Mouse (Mus musculus): ENCODE measurements around the gene Ddah2. TPM values are rescaled to one million over a fixed set of nuclear protein-coding genes. Genes with fewer than 3 reads are reported as not detected.

Ddah2 gene
- polyA plus RNA-seq, 1 experiment from 2014 or later, result 471 TPM

- Histone ChIP-seq H3K9me3 (no peaks in the 10 kb centered on the region), H3K27ac (0 out of 2 replicates have a peak overlapping the region, but pooled peaks have one; percentile 96), H3K4me1 (peaks cover 13% of the 10 kb centered on the region), H3K36me3 (peaks cover 63% of the 10 kb centered on the region), H3K27me3 (0 out of 2 replicates have a peak, but pooled peaks cover 3% of the 10 kb centered on the region), H3K4me3 (peak overlapping the region; percentile 83; the same call in 1 of the 2 replicates), H3K4me2 (replicated peaks) (peak overlapping the region; percentile 98; the same call in 1 of the 2 replicates), H3K9ac (no peak overlapping the region)
- ATAC-seq (ENCODE audit: insufficient number of reproducible peaks, insufficient read depth, low FRiP score, low TSS enrichment), result no peak
- WGBS, result 67% methylated on average over 9 of the region's 9 CpGs
Measured at GRCm38 (mm10) chr17:35058316-35058715, 519 bp upstream of the Ddah2 start.

- no peak for ATAC-seq (ENCODE audit: insufficient number of reproducible peaks, insufficient read depth, low FRiP score, low TSS enrichment)
- Histone ChIP-seq H3K4me2 (replicated peaks) (peak overlapping the region; percentile 98), H3K9me3 (no peaks in the 10 kb centered on the region), H3K9ac (peak overlapping the region; percentile 86), H3K27me3 (peaks cover 17% of the 10 kb centered on the region), H3K27ac (peak overlapping the region; percentile 96; the same call in 1 of the 2 replicates), H3K36me3 (peaks cover 53% of the 10 kb centered on the region), H3K4me1 (peaks cover 24% of the 10 kb centered on the region), H3K4me3 (peak overlapping the region; percentile 83)
- WGBS, result 30% methylated on average over 14 of the region's 14 CpGs
Measured at GRCm38 (mm10) chr17:35060071-35060470, 1.2 kb downstream of the Ddah2 start.

GRCm38 (mm10) chr17:35060737-35061297, 2.0 kb downstream of the Ddah2 start:
- no peak for ATAC-seq (ENCODE audit: insufficient number of reproducible peaks, insufficient read depth, low FRiP score, low TSS enrichment)
- Histone ChIP-seq H3K27me3 (peaks cover 25% of the 10 kb centered on the region), H3K36me3 (peaks cover 47% of the 10 kb centered on the region), H3K9me3 (no peaks in the 10 kb centered on the region), H3K4me3 (peak overlapping the region; percentile 83), H3K4me1 (peaks cover 30% of the 10 kb centered on the region), H3K4me2 (replicated peaks) (peak overlapping the region; percentile 98), H3K27ac (no peak overlapping the region), H3K9ac (peak overlapping the region; percentile 86)
- 57% methylated on average over 22 of the region's 22 CpGs for WGBS

- H3K4me1 ChIP-seq, result peaks cover 30% of the 10 kb centered on the region
- 0 out of 2 replicates have a peak overlapping the region, but pooled peaks have one; percentile 31 for H3K9ac ChIP-seq
- no peak for ATAC-seq (ENCODE audit: insufficient number of reproducible peaks, insufficient read depth, low FRiP score, low TSS enrichment)
- peaks cover 29% of the 10 kb centered on the region for H3K27me3 ChIP-seq
- H3K27ac ChIP-seq, result no peak overlapping the region
- H3K4me2 ChIP-seq (replicated peaks), result peak overlapping the region; percentile 98; the same call in 1 of the 2 replicates
- 79% methylated on average over 8 of the region's 8 CpGs for WGBS
- H3K9me3 ChIP-seq, result no peaks in the 10 kb centered on the region
- peaks cover 43% of the 10 kb centered on the region for H3K36me3 ChIP-seq
- peak overlapping the region; percentile 19; the same call in 1 of the 2 replicates for H3K4me3 ChIP-seq
Measured at GRCm38 (mm10) chr17:35061299-35061698, 2.5 kb downstream of the Ddah2 start.

GRCm38 (mm10) chr17:35063466-35063865, 4.6 kb downstream of the Ddah2 start:
- Histone ChIP-seq H3K4me3 (no peak overlapping the region), H3K9ac (no peak overlapping the region), H3K27me3 (peaks cover 50% of the 10 kb centered on the region), H3K9me3 (no peaks in the 10 kb centered on the region), H3K4me2 (replicated peaks) (no peak overlapping the region), H3K36me3 (peaks cover 32% of the 10 kb centered on the region), H3K27ac (no peak overlapping the region), H3K4me1 (peaks cover 30% of the 10 kb centered on the region)
- ATAC-seq (ENCODE audit: insufficient number of reproducible peaks, insufficient read depth, low FRiP score, low TSS enrichment), result no peak
- 90% methylated on average over 3 of the region's 3 CpGs for WGBS

GRCm38 (mm10) chr17:35064378-35064877, 5.6 kb downstream of the Ddah2 start:
- Histone ChIP-seq H3K4me3 (0 out of 2 replicates have a peak overlapping the region, but pooled peaks have one; percentile 33), H3K27me3 (peaks cover 53% of the 10 kb centered on the region)

GRCm38 (mm10) chr17:35064951-35065947, 6.4 kb downstream of the Ddah2 start, which contains the start of gene Ly6g6c:
Gene Ly6g6c (plus strand): TSS chr17:35065388.
- peak; percentile 17; the same call in 1 of the 2 replicates for ATAC-seq (ENCODE audit: insufficient number of reproducible peaks, insufficient read depth, low FRiP score, low TSS enrichment)
- WGBS, result 1% methylated on average over 48 of the region's 48 CpGs
- peak within 1 kb of the TSS; percentile 1; the same call in 1 of the 2 replicates for H3K9ac ChIP-seq
- H3K9me3 ChIP-seq, result no peaks in the 10 kb centered on the region
- H3K36me3 ChIP-seq, result peaks cover 32% of the 10 kb centered on the region
- H3K4me3 ChIP-seq, result peak within 1 kb of the TSS; percentile 33
- peak within 1 kb of the TSS; percentile 69 for H3K27ac ChIP-seq
- peaks cover 26% of the 10 kb centered on the region for H3K4me1 ChIP-seq
- peaks cover 55% of the 10 kb centered on the region for H3K27me3 ChIP-seq
- peak within 1 kb of the TSS; percentile 55 for H3K4me2 ChIP-seq (replicated peaks)

More at GRCm38 (mm10) chr17:35064378-35064877, 5.6 kb downstream of the Ddah2 start:
- WGBS, result 24% methylated on average over 10 of the region's 10 CpGs
- no peak overlapping the region; the same call in 1 of the 2 replicates for H3K9ac ChIP-seq
- peak overlapping the region; percentile 55 for H3K4me2 ChIP-seq (replicated peaks)
- peaks cover 30% of the 10 kb centered on the region for H3K4me1 ChIP-seq
- peaks cover 32% of the 10 kb centered on the region for H3K36me3 ChIP-seq
- peak overlapping the region; percentile 69 for H3K27ac ChIP-seq
- no peaks in the 10 kb centered on the region for H3K9me3 ChIP-seq
- ATAC-seq (ENCODE audit: insufficient number of reproducible peaks, insufficient read depth, low FRiP score, low TSS enrichment), result no peak

- WGBS, result 46% methylated on average over 10 of the region's 10 CpGs
- Histone ChIP-seq H3K36me3 (peaks cover 25% of the 10 kb centered on the region), H3K4me1 (peaks cover 18% of the 10 kb centered on the region), H3K27ac (no peak within 1 kb of the TSS), H3K4me3 (peak within 1 kb of the TSS; percentile 33), H3K4me2 (replicated peaks) (peak within 1 kb of the TSS; percentile 55), H3K27me3 (peaks cover 55% of the 10 kb centered on the region), H3K9ac (peak within 1 kb of the TSS; percentile 1; the same call in 1 of the 2 replicates), H3K9me3 (no peaks in the 10 kb centered on the region)
- ATAC-seq (ENCODE audit: insufficient number of reproducible peaks, insufficient read depth, low FRiP score, low TSS enrichment), result no peak
Measured at GRCm38 (mm10) chr17:35066084-35066483, 7.2 kb downstream of the Ddah2 start, which contains the start of gene Mpig6b. Gene Mpig6b (minus strand): TSS chr17:35066184.

- H3K4me2 ChIP-seq (replicated peaks), result no peak overlapping the region
- 83% methylated on average over 17 of the region's 17 CpGs for WGBS
- H3K4me3 ChIP-seq, result no peak overlapping the region
- H3K36me3 ChIP-seq, result peaks cover 4% of the 10 kb centered on the region; the same call in 1 of the 2 replicates
- no peak overlapping the region for H3K9ac ChIP-seq
- H3K27me3 ChIP-seq, result peaks cover 52% of the 10 kb centered on the region
- ATAC-seq (ENCODE audit: insufficient number of reproducible peaks, insufficient read depth, low FRiP score, low TSS enrichment), result no peak
- peaks cover 17% of the 10 kb centered on the region for H3K4me1 ChIP-seq
- H3K27ac ChIP-seq, result no peak overlapping the region
- H3K9me3 ChIP-seq, result no peaks in the 10 kb centered on the region
Measured at GRCm38 (mm10) chr17:35068213-35068914, 9.5 kb downstream of the Ddah2 start.

GRCm38 (mm10) chr17:35070556-35071229, 11.9 kb downstream of the Ddah2 start:
- Histone ChIP-seq H3K4me2 (replicated peaks) (no peak overlapping the region), H3K27me3 (peaks cover 36% of the 10 kb centered on the region), H3K4me3 (no peak overlapping the region), H3K9me3 (no peaks in the 10 kb centered on the region), H3K9ac (no peak overlapping the region), H3K27ac (no peak overlapping the region), H3K4me1 (0 out of 2 replicates have a peak, but pooled peaks cover under 1% of the 10 kb centered on the region), H3K36me3 (no peaks in the 10 kb centered on the region)
- no peak for ATAC-seq (ENCODE audit: insufficient number of reproducible peaks, insufficient read depth, low FRiP score, low TSS enrichment)
- WGBS, result 43% methylated on average over 6 of the region's 6 CpGs

Measured in embryonic facial prominence, embryonic 12.5 days (tissue).